Mouse (Mus musculus): ENCODE data around the gene Ptger2. TPM values are rescaled to one million over a fixed set of nuclear protein-coding genes. Genes with fewer than 3 reads are reported as not detected.

Ptger2 gene
- polyA plus RNA-seq, 1 experiment from 2014 or later = not detected

GRCm38 (mm10) chr14:44989751-44990150 is 1.8 kb downstream of the Ptger2 start:
- WGBS = 27% methylated on average over 4 of the region's 4 CpGs
- no peaks in the 10 kb centered on the region for H3K36me3 ChIP-seq (ENCODE audit: control insufficient read depth, insufficient read depth, low read length)
- no peaks in the 10 kb centered on the region for H3K9me3 ChIP-seq (ENCODE audit: control insufficient read depth, low read length)
- H3K27ac ChIP-seq (ENCODE audit: low read depth, low read length) = no peak overlapping the region
- peak; percentile 86 for DNase-seq (ENCODE audit: low spot score, missing footprints)
- peak overlapping the region; percentile 34 for H3K4me3 ChIP-seq (ENCODE audit: low read depth, low read length)
- 0 out of 2 replicates have a peak overlapping the region, but pooled peaks have one; percentile 47 for H3K9ac ChIP-seq (ENCODE audit: low read length)
- H3K27me3 ChIP-seq (ENCODE audit: control insufficient read depth, insufficient read depth, low read length) = peaks cover 14% of the 10 kb centered on the region
- no peaks in the 10 kb centered on the region; the same call in none of the 2 replicates for H3K4me1 ChIP-seq (ENCODE audit: control insufficient read depth, insufficient read depth, low read length)
- H3K4me2 ChIP-seq = peak overlapping the region; percentile 69
- no peak for ATAC-seq (ENCODE audit: low FRiP score)

GRCm38 (mm10) chr14:44994337-44994736 is 6.3 kb downstream of the Ptger2 start:
- Histone ChIP-seq H3K9me3 (ENCODE audit: control insufficient read depth, low read length) (no peaks in the 10 kb centered on the region), H3K27ac (ENCODE audit: low read depth, low read length) (no peak overlapping the region), H3K27me3 (ENCODE audit: control insufficient read depth, insufficient read depth, low read length) (peaks cover 10% of the 10 kb centered on the region), H3K9ac (ENCODE audit: low read length) (no peak overlapping the region), H3K36me3 (ENCODE audit: control insufficient read depth, insufficient read depth, low read length) (no peaks in the 10 kb centered on the region), H3K4me3 (ENCODE audit: low read depth, low read length) (no peak overlapping the region), H3K4me2 (no peak overlapping the region), H3K4me1 (ENCODE audit: control insufficient read depth, insufficient read depth, low read length) (no peaks in the 10 kb centered on the region)
- no peak for ATAC-seq (ENCODE audit: low FRiP score)
- peak; percentile 1 for DNase-seq (ENCODE audit: low spot score, missing footprints)

- H3K9me3 ChIP-seq (ENCODE audit: control insufficient read depth, low read length) = no peaks in the 10 kb centered on the region
- no peaks in the 10 kb centered on the region for H3K4me1 ChIP-seq (ENCODE audit: control insufficient read depth, insufficient read depth, low read length)
- H3K4me2 ChIP-seq = no peak overlapping the region
- H3K27me3 ChIP-seq (ENCODE audit: control insufficient read depth, insufficient read depth, low read length) = no peaks in the 10 kb centered on the region
- H3K4me3 ChIP-seq (ENCODE audit: low read depth, low read length) = no peak overlapping the region
- H3K36me3 ChIP-seq (ENCODE audit: control insufficient read depth, insufficient read depth, low read length) = no peaks in the 10 kb centered on the region
- no peak overlapping the region for H3K27ac ChIP-seq (ENCODE audit: low read depth, low read length)
- DNase-seq (ENCODE audit: low spot score, missing footprints) = peak; percentile 51
- no peak overlapping the region for H3K9ac ChIP-seq (ENCODE audit: low read length)
- 87% methylated on average over 3 of the region's 3 CpGs for WGBS
- no peak for ATAC-seq (ENCODE audit: low FRiP score)
Measured at GRCm38 (mm10) chr14:45000086-45000769, 12.2 kb downstream of the Ptger2 start.

DNA sequence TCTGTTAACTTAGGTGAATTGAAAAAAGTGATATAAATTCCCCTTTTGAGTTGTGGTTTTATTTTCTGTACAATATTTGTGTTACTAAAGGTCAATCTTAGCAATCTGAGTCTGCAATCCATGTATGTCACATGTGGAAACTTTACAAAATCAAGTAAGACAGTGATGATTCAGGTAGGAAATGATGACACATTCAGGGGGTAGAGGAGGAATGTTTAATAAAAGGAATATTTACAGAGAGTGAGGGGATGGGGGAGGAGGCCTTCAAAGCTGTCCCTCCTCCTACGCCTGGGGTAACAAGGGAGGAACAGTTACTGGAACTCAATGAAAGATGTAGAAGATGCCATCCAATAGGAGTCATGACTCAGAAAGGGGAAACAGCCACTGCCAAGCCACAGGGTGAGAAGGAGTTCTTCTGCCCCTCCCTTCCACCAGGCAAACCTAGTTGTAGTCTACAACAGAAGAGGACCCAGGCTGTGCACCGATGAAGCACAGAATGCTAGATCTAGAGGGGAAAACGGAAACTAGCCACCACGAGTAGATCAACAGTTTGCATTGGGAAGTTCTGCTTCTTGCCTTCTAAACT is 17.8 kb downstream of the Ptger2 start:
- H3K27me3 ChIP-seq (ENCODE audit: control insufficient read depth, insufficient read depth, low read length) = no peaks in the 10 kb centered on the region
- WGBS = 81% methylated on average over 4 of the region's 4 CpGs
- H3K36me3 ChIP-seq (ENCODE audit: control insufficient read depth, insufficient read depth, low read length) = no peaks in the 10 kb centered on the region
- ATAC-seq (ENCODE audit: low FRiP score) (no peak), DNase-seq (ENCODE audit: low spot score, missing footprints) (no peak)
- H3K9ac ChIP-seq (ENCODE audit: low read length) = no peak overlapping the region
- no peaks in the 10 kb centered on the region for H3K9me3 ChIP-seq (ENCODE audit: control insufficient read depth, low read length)
- H3K4me2 ChIP-seq = no peak overlapping the region
- H3K27ac ChIP-seq (ENCODE audit: low read depth, low read length) = no peak overlapping the region
- H3K4me1 ChIP-seq (ENCODE audit: control insufficient read depth, insufficient read depth, low read length) = no peaks in the 10 kb centered on the region
- no peak overlapping the region for H3K4me3 ChIP-seq (ENCODE audit: low read depth, low read length)

GRCm38 (mm10) chr14:45009242-45009641 is 21.2 kb downstream of the Ptger2 start:
- WGBS = 90% methylated on average over 1 of the region's 1 CpGs

DNA sequence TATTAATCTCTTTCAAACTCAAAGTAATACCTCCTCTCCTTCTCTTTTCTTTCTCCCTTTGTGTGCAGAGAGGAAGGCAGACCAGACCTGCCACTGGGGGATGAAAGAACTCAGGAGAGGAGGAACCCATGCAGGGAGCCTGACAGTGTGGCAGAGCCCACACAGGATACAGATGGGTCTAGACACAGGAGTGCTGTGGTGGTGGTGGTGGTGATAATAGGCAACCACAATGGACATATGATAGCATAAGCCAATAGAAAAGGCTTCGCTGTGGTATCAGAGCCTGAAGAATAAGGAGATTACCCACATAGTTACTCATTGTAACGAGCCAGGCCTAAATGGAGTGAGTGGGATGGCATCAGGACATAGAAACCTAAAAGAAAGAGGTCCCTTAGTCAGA is 23.3 kb downstream of the Ptger2 start:
- H3K27me3 ChIP-seq (ENCODE audit: control insufficient read depth, insufficient read depth, low read length) = no peaks in the 10 kb centered on the region
- no peak overlapping the region for H3K9ac ChIP-seq (ENCODE audit: low read length)
- ATAC-seq (ENCODE audit: low FRiP score) (no peak), DNase-seq (ENCODE audit: low spot score, missing footprints) (no peak)
- no peak overlapping the region for H3K4me3 ChIP-seq (ENCODE audit: low read depth, low read length)
- no peak overlapping the region for H3K27ac ChIP-seq (ENCODE audit: low read depth, low read length)
- H3K36me3 ChIP-seq (ENCODE audit: control insufficient read depth, insufficient read depth, low read length) = no peaks in the 10 kb centered on the region
- 88% methylated on average over 2 of the region's 2 CpGs for WGBS
- no peaks in the 10 kb centered on the region for H3K9me3 ChIP-seq (ENCODE audit: control insufficient read depth, low read length)
- H3K4me1 ChIP-seq (ENCODE audit: control insufficient read depth, insufficient read depth, low read length) = no peaks in the 10 kb centered on the region
- H3K4me2 ChIP-seq = no peak overlapping the region

More at GRCm38 (mm10) chr14:45009242-45009641, 21.2 kb downstream of the Ptger2 start:
- H3K4me2 ChIP-seq = no peak overlapping the region
- DNase-seq (ENCODE audit: low spot score, missing footprints) (no peak), ATAC-seq (ENCODE audit: low FRiP score) (no peak)
- no peak overlapping the region for H3K9ac ChIP-seq (ENCODE audit: low read length)
- no peak overlapping the region for H3K27ac ChIP-seq (ENCODE audit: low read depth, low read length)
- no peak overlapping the region for H3K4me3 ChIP-seq (ENCODE audit: low read depth, low read length)
- no peaks in the 10 kb centered on the region for H3K9me3 ChIP-seq (ENCODE audit: control insufficient read depth, low read length)
- no peaks in the 10 kb centered on the region for H3K4me1 ChIP-seq (ENCODE audit: control insufficient read depth, insufficient read depth, low read length)
- H3K36me3 ChIP-seq (ENCODE audit: control insufficient read depth, insufficient read depth, low read length) = no peaks in the 10 kb centered on the region
- no peaks in the 10 kb centered on the region for H3K27me3 ChIP-seq (ENCODE audit: control insufficient read depth, insufficient read depth, low read length)

- no peak for DNase-seq (ENCODE audit: low spot score, missing footprints)
- H3K27me3 ChIP-seq (ENCODE audit: control insufficient read depth, insufficient read depth, low read length) = no peaks in the 10 kb centered on the region
- H3K4me2 ChIP-seq = no peak overlapping the region
- WGBS = 96% methylated on average over 6 of the region's 6 CpGs
- H3K4me3 ChIP-seq (ENCODE audit: low read depth, low read length) = no peak overlapping the region
- no peaks in the 10 kb centered on the region for H3K36me3 ChIP-seq (ENCODE audit: control insufficient read depth, insufficient read depth, low read length)
- H3K9ac ChIP-seq (ENCODE audit: low read length) = no peak overlapping the region
- no peak for ATAC-seq (ENCODE audit: low FRiP score)
- H3K4me1 ChIP-seq (ENCODE audit: control insufficient read depth, insufficient read depth, low read length) = no peaks in the 10 kb centered on the region
- no peaks in the 10 kb centered on the region for H3K9me3 ChIP-seq (ENCODE audit: control insufficient read depth, low read length)
- no peak overlapping the region for H3K27ac ChIP-seq (ENCODE audit: low read depth, low read length)
Measured at GRCm38 (mm10) chr14:45011671-45012070, 23.7 kb downstream of the Ptger2 start.

DNA sequence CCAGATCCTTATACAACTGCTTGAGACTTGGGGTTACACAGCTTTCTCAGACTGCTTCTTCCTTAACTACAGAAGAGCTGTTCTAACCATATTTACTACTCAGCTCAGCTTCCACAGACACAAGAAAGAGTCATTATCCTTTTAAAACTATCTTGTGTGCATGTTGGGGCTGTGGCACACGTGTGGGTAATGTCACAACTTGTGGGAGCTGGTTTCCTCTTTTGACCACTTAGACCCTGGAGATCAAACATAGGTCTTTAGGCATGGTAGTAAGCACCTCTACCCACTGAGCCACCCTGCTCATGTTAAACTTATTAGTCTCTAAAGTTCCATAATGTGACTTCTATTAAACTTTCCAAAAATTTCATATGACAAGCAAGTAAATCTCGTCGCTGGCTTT is 33.6 kb downstream of the Ptger2 start:
- 84% methylated on average over 3 of the region's 3 CpGs for WGBS
- ATAC-seq (ENCODE audit: low FRiP score) (no peak), DNase-seq (ENCODE audit: low spot score, missing footprints) (no peak)
- Histone ChIP-seq H3K27ac (ENCODE audit: low read depth, low read length) (no peak overlapping the region), H3K4me2 (no peak overlapping the region), H3K27me3 (ENCODE audit: control insufficient read depth, insufficient read depth, low read length) (no peaks in the 10 kb centered on the region), H3K4me1 (ENCODE audit: control insufficient read depth, insufficient read depth, low read length) (no peaks in the 10 kb centered on the region), H3K9me3 (ENCODE audit: control insufficient read depth, low read length) (no peaks in the 10 kb centered on the region), H3K4me3 (ENCODE audit: low read depth, low read length) (no peak overlapping the region), H3K9ac (ENCODE audit: low read length) (no peak overlapping the region), H3K36me3 (ENCODE audit: control insufficient read depth, insufficient read depth, low read length) (no peaks in the 10 kb centered on the region)

DNA sequence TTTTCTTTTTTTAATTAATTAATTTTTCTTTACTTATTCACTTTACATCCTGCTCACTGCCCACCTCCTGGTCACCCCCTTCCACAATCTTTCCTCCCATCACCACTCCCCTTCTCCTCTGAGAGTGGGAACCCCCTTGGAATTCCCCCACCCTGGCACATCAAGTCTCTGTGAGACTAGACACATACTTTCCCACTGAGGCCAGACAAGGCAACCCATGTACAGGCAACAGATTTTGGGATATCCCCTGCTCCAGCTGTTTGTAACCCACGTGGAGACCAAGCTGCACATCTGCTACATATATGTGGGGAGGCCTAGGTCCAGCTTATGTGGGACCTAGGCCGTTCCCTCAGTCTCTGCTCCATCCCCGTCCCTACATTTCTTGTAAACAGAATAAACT is 46.3 kb downstream of the Ptger2 start:
- H3K4me1 ChIP-seq (ENCODE audit: control insufficient read depth, insufficient read depth, low read length) = no peaks in the 10 kb centered on the region
- no peak overlapping the region for H3K4me2 ChIP-seq
- no peaks in the 10 kb centered on the region for H3K36me3 ChIP-seq (ENCODE audit: control insufficient read depth, insufficient read depth, low read length)
- DNase-seq (ENCODE audit: low spot score, missing footprints) = no peak
- 82% methylated on average over 3 of the region's 3 CpGs for WGBS
- no peak overlapping the region for H3K9ac ChIP-seq (ENCODE audit: low read length)
- no peak overlapping the region for H3K27ac ChIP-seq (ENCODE audit: low read depth, low read length)
- no peaks in the 10 kb centered on the region for H3K9me3 ChIP-seq (ENCODE audit: control insufficient read depth, low read length)
- no peaks in the 10 kb centered on the region for H3K27me3 ChIP-seq (ENCODE audit: control insufficient read depth, insufficient read depth, low read length)
- no peak for ATAC-seq (ENCODE audit: low FRiP score)
- no peak overlapping the region for H3K4me3 ChIP-seq (ENCODE audit: low read depth, low read length)

Data from midbrain, embryonic 11.5 days (tissue).